Mouse (Mus musculus): Measurements from ENCODE around the gene Tmem132b.

GRCm38 (mm10) chr5:125491107-125491506 lies 40.5 kb upstream of the Tmem132b start:
- TF ChIP-seq CTCF (conservative IDR thresholded peaks at IDR 0.05 in 1 of 2, IDR thresholded peaks at IDR 0.05 in 1 of 2; ENCODE audit: low read depth in 2 of 2, low read length in 2 of 2) (no peak), POLR2A (IDR thresholded peaks at IDR 0.05; ENCODE audit: low read depth, low read length) (no peak), USF2 (conservative IDR thresholded peaks at IDR 0.05; ENCODE audit: low read depth, low read length) (no peak), RCOR1 (conservative IDR thresholded peaks at IDR 0.05; ENCODE audit: low read depth, low read length) (no peak), CHD1 (IDR thresholded peaks at IDR 0.05; ENCODE audit: low read depth, low read length) (no peak), MAFK (IDR thresholded peaks at IDR 0.05; ENCODE audit: insufficient replicate concordance, low read length) (no peak), MAZ (IDR thresholded peaks at IDR 0.05; ENCODE audit: low read depth, low read length) (no peak), MYC (IDR thresholded peaks at IDR 0.05; ENCODE audit: low read depth, low read length) (no peak), HCFC1 (IDR thresholded peaks at IDR 0.05; ENCODE audit: low read depth, low read length) (no peak), EP300 (IDR thresholded peaks at IDR 0.05; ENCODE audit: low read length) (no peak)
